Mouse (Mus musculus): ENCODE results near the gene Tbc1d7.
A peak's percentile ranks its signal among the peaks of the same experiment; 100 is the strongest.

DNA sequence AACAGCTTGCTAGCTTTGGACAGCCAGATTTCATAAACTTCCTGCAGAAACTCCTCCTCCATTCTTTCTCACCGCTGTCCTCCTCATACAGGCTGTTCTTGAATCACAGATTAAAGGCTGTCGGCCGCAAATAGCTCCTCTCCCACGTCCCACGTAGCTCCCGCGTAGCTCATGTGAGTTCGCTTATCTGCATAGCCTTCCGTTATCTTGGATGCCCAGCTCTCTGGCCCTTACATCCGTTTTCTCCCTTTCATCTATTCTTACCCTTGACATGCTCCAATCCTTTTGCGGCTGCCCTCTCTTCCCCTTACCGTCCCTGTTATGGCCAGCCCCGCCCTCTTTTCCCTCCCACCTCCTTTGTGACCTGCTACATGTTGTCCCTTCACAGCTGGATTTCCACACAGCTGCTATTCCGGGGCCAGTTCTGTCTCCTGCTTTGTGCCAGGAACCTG is 20.5 kb upstream of the Tbc1d7 start:
- TF ChIP-seq CTCF (IDR thresholded peaks at IDR 0.05; ENCODE audit: low read depth) (no peak), EP300 (IDR thresholded peaks at IDR 0.05; ENCODE audit: low read depth) (peak; percentile 95)
